Mouse (Mus musculus) liver, embryonic 12.5 days (tissue): ENCODE data around the gene Sypl. TPM values are rescaled to one million over a fixed set of nuclear protein-coding genes. Genes with fewer than 3 reads are reported as not detected.
A peak's percentile ranks its signal among the peaks of the same experiment; 100 is the strongest.

Source experiments
- ATAC-seq: fragments of 200-750 bp; cut with Nextera tagmentation; 2 replicates; pipeline ENCODE4 v1.8.0; 2017; ENCODE audit warnings: moderate number of reproducible peaks, mild to moderate bottlenecking, moderate library complexity
- H3K27ac ChIP-seq: fragments of 300-500 bp; sonication (generic); 2 replicates; pipeline ENCODE4 v1.5.1; 2016; ENCODE audit warnings: mild to moderate bottlenecking
- H3K27me3 ChIP-seq: fragments of 300-500 bp; sonication (generic); replicated peaks from 2 replicates; pipeline ENCODE4 v1.6.1; 2016; ENCODE audit warnings: mild to moderate bottlenecking, moderate library complexity
- H3K36me3 ChIP-seq: fragments of 300-500 bp; sonication (generic); 2 replicates; pipeline ENCODE4 v1.6.1; 2016; ENCODE audit warnings: mild to moderate bottlenecking, moderate library complexity
- H3K4me1 ChIP-seq: fragments of 300-500 bp; sonication (generic); 2 replicates; pipeline ENCODE4 v1.6.1; 2016
- H3K4me2 ChIP-seq: fragments of 300-500 bp; sonication (generic); 2 replicates; pipeline ENCODE4 v1.6.1; 2016; ENCODE audit warnings: mild to moderate bottlenecking, moderate library complexity
- H3K4me3 ChIP-seq: fragments of 300-500 bp; sonication (generic); 2 replicates; pipeline ENCODE4 v1.5.1; 2016; ENCODE audit warnings: mild to moderate bottlenecking, moderate library complexity
- H3K9ac ChIP-seq: fragments of 300-500 bp; sonication (generic); 2 replicates; pipeline ENCODE4 v1.6.1; 2016; ENCODE audit warnings: mild to moderate bottlenecking, moderate library complexity
- H3K9me3 ChIP-seq: fragments of 300-500 bp; sonication (generic); replicated peaks from 2 replicates; pipeline ENCODE4 v1.6.1; 2016; ENCODE audit warnings: mild to moderate bottlenecking, moderate library complexity
- WGBS: fragments of 180-500 bp; shearing (Covaris S2); methylation state at CpG from one replicate; pipeline ENCODE4 v1.1.7; 2016; ENCODE audit not compliant: insufficient replicate concordance; 5-methylcytosine and 5-hydroxymethylcytosine counted together
- polyA plus RNA-seq: library from polyadenylated mRNA; unstranded; fragments of >200 nt; fragmentation: Nextera tagmentation; extraction: Ambion mirVana; gene quantifications from 2 replicates; pipeline ENCODE4 v1.2.1, GENCODE M21; 2016

Gene Sypl
- polyA plus RNA-seq, 1 experiment from 2014 or later, result 51.2 TPM

- 64% methylated on average over 4 of the region's 4 CpGs for WGBS
- Histone ChIP-seq H3K9ac (no peak overlapping the region), H3K9me3 (no peaks in the 10 kb centered on the region), H3K36me3 (no peaks in the 10 kb centered on the region), H3K4me1 (no peaks in the 10 kb centered on the region), H3K27ac (no peak overlapping the region), H3K4me3 (no peak overlapping the region), H3K27me3 (no peaks in the 10 kb centered on the region), H3K4me2 (no peak overlapping the region)
- no peak for ATAC-seq
These were observed 7.3 kb upstream of the Sypl start for GRCm38 (mm10) chr12:32946376-32946775.

GRCm38 (mm10) chr12:32952416-32952815 is 1.3 kb upstream of the Sypl start:
- no peaks in the 10 kb centered on the region for H3K9me3 ChIP-seq
- H3K27me3 ChIP-seq, result no peaks in the 10 kb centered on the region
- 0 out of 2 replicates have a peak overlapping the region, but pooled peaks have one; percentile 49 for H3K27ac ChIP-seq
- peak overlapping the region; percentile 89 for H3K4me2 ChIP-seq
- H3K4me3 ChIP-seq, result no peak overlapping the region
- WGBS, result 22% methylated on average over 3 of the region's 3 CpGs
- H3K9ac ChIP-seq, result peak overlapping the region; percentile 22; the same call in 1 of the 2 replicates
- peaks cover 32% of the 10 kb centered on the region for H3K4me1 ChIP-seq
- no peak for ATAC-seq
- no peaks in the 10 kb centered on the region for H3K36me3 ChIP-seq

- 8% methylated on average over 6 of the region's 6 CpGs for WGBS
- peak overlapping the region; percentile 89 for H3K4me2 ChIP-seq
- ATAC-seq, result no peak
- H3K27ac ChIP-seq, result peak overlapping the region; percentile 95
- H3K27me3 ChIP-seq, result no peaks in the 10 kb centered on the region
- peaks cover 38% of the 10 kb centered on the region for H3K4me1 ChIP-seq
- H3K36me3 ChIP-seq, result no peaks in the 10 kb centered on the region
- H3K9ac ChIP-seq, result peak overlapping the region; percentile 90
- peak overlapping the region; percentile 81 for H3K4me3 ChIP-seq
- no peaks in the 10 kb centered on the region for H3K9me3 ChIP-seq
These were observed 625 bp upstream of the Sypl start for GRCm38 (mm10) chr12:32953066-32953465.

GRCm38 (mm10) chr12:32954216-32955021 is 728 bp downstream of the Sypl start:
- H3K4me1 ChIP-seq, result peaks cover 47% of the 10 kb centered on the region
- peak overlapping the region; percentile 90 for H3K9ac ChIP-seq
- no peaks in the 10 kb centered on the region for H3K36me3 ChIP-seq
- no peaks in the 10 kb centered on the region for H3K27me3 ChIP-seq
- peak overlapping the region; percentile 89 for H3K4me2 ChIP-seq
- H3K9me3 ChIP-seq, result no peaks in the 10 kb centered on the region
- H3K27ac ChIP-seq, result peak overlapping the region; percentile 95
- peak overlapping the region; percentile 81 for H3K4me3 ChIP-seq
- peak; percentile 71 for ATAC-seq
- WGBS, result 2% methylated on average over 70 of the region's 71 CpGs

GRCm38 (mm10) chr12:32955037-32955436 is 1.3 kb downstream of the Sypl start:
- Histone ChIP-seq H3K9ac (peak overlapping the region; percentile 90), H3K27me3 (no peaks in the 10 kb centered on the region), H3K27ac (peak overlapping the region; percentile 95), H3K4me1 (peaks cover 54% of the 10 kb centered on the region), H3K36me3 (no peaks in the 10 kb centered on the region), H3K4me3 (peak overlapping the region; percentile 81), H3K4me2 (peak overlapping the region; percentile 89), H3K9me3 (no peaks in the 10 kb centered on the region)
- WGBS, result 2% methylated on average over 8 of the region's 8 CpGs
- no peak for ATAC-seq

- 59% methylated on average over 2 of the region's 2 CpGs for WGBS
- no peak overlapping the region for H3K27ac ChIP-seq
- H3K9me3 ChIP-seq, result no peaks in the 10 kb centered on the region
- H3K4me2 ChIP-seq, result no peak overlapping the region
- no peaks in the 10 kb centered on the region for H3K27me3 ChIP-seq
- H3K4me3 ChIP-seq, result no peak overlapping the region
- no peaks in the 10 kb centered on the region for H3K36me3 ChIP-seq
- no peak for ATAC-seq
- H3K9ac ChIP-seq, result no peak overlapping the region
- H3K4me1 ChIP-seq, result peaks cover 70% of the 10 kb centered on the region
These were observed 3.5 kb downstream of the Sypl start for GRCm38 (mm10) chr12:32957211-32957610.

- peak; percentile 32; the same call in 1 of the 2 replicates for ATAC-seq
- Histone ChIP-seq H3K27ac (no peak overlapping the region), H3K4me3 (no peak overlapping the region), H3K9ac (no peak overlapping the region), H3K36me3 (peaks cover 3% of the 10 kb centered on the region; the same call in 1 of the 2 replicates), H3K4me2 (no peak overlapping the region), H3K9me3 (no peaks in the 10 kb centered on the region), H3K27me3 (no peaks in the 10 kb centered on the region), H3K4me1 (peaks cover 59% of the 10 kb centered on the region)
These were observed 8.4 kb downstream of the Sypl start for GRCm38 (mm10) chr12:32962132-32962531.

GRCm38 (mm10) chr12:32963858-32964257 is 10.2 kb downstream of the Sypl start:
- H3K4me3 ChIP-seq, result no peak overlapping the region
- H3K4me1 ChIP-seq, result peaks cover 46% of the 10 kb centered on the region
- H3K9me3 ChIP-seq, result no peaks in the 10 kb centered on the region
- H3K27me3 ChIP-seq, result no peaks in the 10 kb centered on the region
- peaks cover 8% of the 10 kb centered on the region; the same call in 1 of the 2 replicates for H3K36me3 ChIP-seq
- H3K27ac ChIP-seq, result no peak overlapping the region
- ATAC-seq, result peak; percentile 76
- 0 out of 2 replicates have a peak overlapping the region, but pooled peaks have one; percentile 12 for H3K4me2 ChIP-seq
- WGBS, result 34% methylated on average over 4 of the region's 4 CpGs
- H3K9ac ChIP-seq, result no peak overlapping the region

- Histone ChIP-seq H3K27ac (no peak overlapping the region), H3K4me1 (no peaks in the 10 kb centered on the region), H3K4me3 (no peak overlapping the region), H3K9me3 (no peaks in the 10 kb centered on the region), H3K27me3 (no peaks in the 10 kb centered on the region), H3K9ac (no peak overlapping the region), H3K4me2 (no peak overlapping the region), H3K36me3 (peaks cover 34% of the 10 kb centered on the region)
- no peak for ATAC-seq
- 83% methylated on average over 1 of the region's 1 CpGs for WGBS
These were observed 18.6 kb downstream of the Sypl start for GRCm38 (mm10) chr12:32972287-32972686.

- ATAC-seq, result no peak
These were observed 21.2 kb downstream of the Sypl start for GRCm38 (mm10) chr12:32974893-32975292.

GRCm38 (mm10) chr12:32975501-32975900 is 21.8 kb downstream of the Sypl start:
- Histone ChIP-seq H3K27me3 (no peaks in the 10 kb centered on the region), H3K36me3 (peaks cover 28% of the 10 kb centered on the region), H3K4me2 (no peak overlapping the region), H3K27ac (no peak overlapping the region), H3K4me1 (no peaks in the 10 kb centered on the region), H3K4me3 (no peak overlapping the region), H3K9me3 (no peaks in the 10 kb centered on the region), H3K9ac (no peak overlapping the region)
- ATAC-seq, result no peak
- WGBS, result 88% methylated on average over 3 of the region's 3 CpGs

More at GRCm38 (mm10) chr12:32974893-32975292, 21.2 kb downstream of the Sypl start:
- no peak overlapping the region for H3K9ac ChIP-seq
- H3K9me3 ChIP-seq, result no peaks in the 10 kb centered on the region
- H3K27me3 ChIP-seq, result no peaks in the 10 kb centered on the region
- peaks cover 31% of the 10 kb centered on the region for H3K36me3 ChIP-seq
- no peak overlapping the region for H3K4me2 ChIP-seq
- H3K27ac ChIP-seq, result no peak overlapping the region
- no peak overlapping the region for H3K4me3 ChIP-seq
- no peaks in the 10 kb centered on the region for H3K4me1 ChIP-seq

- Histone ChIP-seq H3K36me3 (peaks cover 5% of the 10 kb centered on the region), H3K4me2 (no peak overlapping the region), H3K4me3 (no peak overlapping the region), H3K9ac (no peak overlapping the region), H3K9me3 (no peaks in the 10 kb centered on the region), H3K27me3 (no peaks in the 10 kb centered on the region), H3K4me1 (no peaks in the 10 kb centered on the region), H3K27ac (no peak overlapping the region)
- WGBS, result 80% methylated on average over 1 of the region's 1 CpGs
- no peak for ATAC-seq
These were observed 28.9 kb downstream of the Sypl start for GRCm38 (mm10) chr12:32982631-32983030.
